ENCODE assay signal across 20 mouse cellular contexts in the genomic region with DNA sequence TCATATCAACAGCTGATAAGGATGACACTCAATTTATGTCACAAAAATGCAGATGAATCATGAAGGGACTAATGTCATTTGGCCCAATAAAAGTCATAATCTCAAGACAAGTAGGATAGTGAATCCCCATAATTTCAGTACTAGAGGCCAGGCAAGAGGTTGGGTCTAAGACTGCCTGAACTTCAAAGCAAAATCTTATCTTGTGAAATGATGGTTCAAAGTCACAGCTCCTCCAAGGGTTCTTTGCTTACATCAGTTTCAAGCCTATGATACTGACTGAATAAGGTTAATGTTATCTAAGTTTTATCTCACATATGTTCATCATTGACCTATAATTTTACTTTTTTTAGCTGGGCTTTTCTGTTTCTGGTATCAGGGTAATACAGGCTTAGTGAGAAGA. TPM values are rescaled to one million over a fixed set of nuclear protein-coding genes. Genes with fewer than 3 reads are reported as not detected.
"Had no signal": no experiment of that assay in that cellular context is flagged by ENCODE, and none has a peak within 500 bp of the region (broad histone marks: within the 10 kb centered on the region; RNA-seq: fewer than 3 reads in every experiment).

No protein-coding gene starts in this region.

- H3K4me3 ChIP-seq: embryonic facial prominence, embryonic 10.5 days; embryonic facial prominence, embryonic 12.5 days; embryonic facial prominence, embryonic 13.5 days; embryonic facial prominence, embryonic 15.5 days; erythroblast, embryonic 14.5 days; forebrain, embryonic 10.5 days; forebrain, embryonic 12.5 days; forebrain, embryonic 13.5 days; forebrain, embryonic 15.5 days; gastrocnemius, adult 2 months; heart, adult 2 months had no signal

- H3K4me2 ChIP-seq: embryonic facial prominence, embryonic 12.5 days; embryonic facial prominence, embryonic 13.5 days; embryonic facial prominence, embryonic 15.5 days; forebrain, embryonic 12.5 days; forebrain, embryonic 13.5 days; forebrain, embryonic 15.5 days had no signal

- H3K27ac ChIP-seq: embryonic facial prominence, embryonic 10.5 days; embryonic facial prominence, embryonic 12.5 days; embryonic facial prominence, embryonic 13.5 days; embryonic facial prominence, embryonic 15.5 days; forebrain, embryonic 10.5 days; forebrain, embryonic 12.5 days; forebrain, embryonic 13.5 days; forebrain, embryonic 15.5 days; gastrocnemius, adult 2 months; heart, adult 2 months had no signal

- H3K36me3 ChIP-seq: embryonic facial prominence, embryonic 10.5 days; embryonic facial prominence, embryonic 12.5 days; embryonic facial prominence, embryonic 13.5 days; embryonic facial prominence, embryonic 15.5 days; forebrain, embryonic 10.5 days; forebrain, embryonic 12.5 days; forebrain, embryonic 15.5 days had no signal

- H3K9ac ChIP-seq: embryonic facial prominence, embryonic 12.5 days; embryonic facial prominence, embryonic 13.5 days; embryonic facial prominence, embryonic 15.5 days; forebrain, embryonic 12.5 days; forebrain, embryonic 13.5 days; forebrain, embryonic 15.5 days; forebrain, postnatal 0 days had no signal

- H3K27me3 ChIP-seq: embryonic facial prominence, embryonic 12.5 days; embryonic facial prominence, embryonic 13.5 days; embryonic facial prominence, embryonic 15.5 days; forebrain, embryonic 12.5 days; forebrain, embryonic 13.5 days; forebrain, embryonic 15.5 days had no signal

- ATAC-seq: forebrain, embryonic 13.5 days; forebrain, embryonic 14.5 days; forebrain, embryonic 15.5 days; forebrain, embryonic 16.5 days; forebrain, postnatal 0 days had no signal

- H3K4me1 ChIP-seq: embryonic facial prominence, embryonic 10.5 days; embryonic facial prominence, embryonic 12.5 days; embryonic facial prominence, embryonic 13.5 days; embryonic facial prominence, embryonic 15.5 days; forebrain, embryonic 10.5 days; forebrain, embryonic 13.5 days; forebrain, embryonic 15.5 days had no signal

- H3K9me3 ChIP-seq: embryonic facial prominence, embryonic 10.5 days; embryonic facial prominence, embryonic 12.5 days; embryonic facial prominence, embryonic 13.5 days; embryonic facial prominence, embryonic 15.5 days; forebrain, embryonic 10.5 days; forebrain, embryonic 12.5 days; forebrain, embryonic 13.5 days; forebrain, embryonic 15.5 days had no signal

RNA-seq across cellular contexts. Expression of a gene that starts 11.5 kb away (rescaled TPM):
- polyA plus RNA-seq: cerebellum, adult 2 months; cortical plate, adult 2 months; embryonic facial prominence, embryonic 10.5 days; embryonic facial prominence, embryonic 11.5 days; embryonic facial prominence, embryonic 12.5 days; embryonic facial prominence, embryonic 13.5 days; embryonic facial prominence, embryonic 14.5 days; embryonic facial prominence, embryonic 15.5 days; erythroblast, embryonic 14.5 days; forebrain, embryonic 10.5 days; forebrain, embryonic 11.5 days; forebrain, embryonic 12.5 days; forebrain, embryonic 13.5 days; forebrain, embryonic 14.5 days; forebrain, embryonic 15.5 days; forebrain, embryonic 16.5 days; forebrain, postnatal 0 days; frontal cortex, adult 2 months; heart, adult 2 months had no signal

RNA-seq across cellular contexts. Expression of a gene that starts 20.5 kb away (rescaled TPM):
- polyA plus RNA-seq: cerebellum, adult 2 months; cortical plate, adult 2 months; embryonic facial prominence, embryonic 10.5 days; embryonic facial prominence, embryonic 11.5 days; embryonic facial prominence, embryonic 12.5 days; embryonic facial prominence, embryonic 13.5 days; embryonic facial prominence, embryonic 14.5 days; embryonic facial prominence, embryonic 15.5 days; erythroblast, embryonic 14.5 days; forebrain, embryonic 10.5 days; forebrain, embryonic 11.5 days; forebrain, embryonic 12.5 days; forebrain, embryonic 13.5 days; forebrain, embryonic 14.5 days; forebrain, embryonic 15.5 days; forebrain, embryonic 16.5 days; forebrain, postnatal 0 days; heart, adult 2 months had no signal
